Mouse (Mus musculus) lung, embryonic 14.5 days (tissue): ENCODE measurements around the gene Ppp3ca. TPM values are rescaled to one million over a fixed set of nuclear protein-coding genes. Genes with fewer than 3 reads are reported as not detected.

ENCODE experiments used
- ATAC-seq: fragments of 200-750 bp; cut with Nextera tagmentation; 2 replicates; pipeline ENCODE4 v1.8.0; 2017; ENCODE audit warnings: mild to moderate bottlenecking, moderate TSS enrichment, moderate library complexity; ENCODE audit not compliant: insufficient read depth
- DNase-seq: peaks from one replicate; pipeline ENCODE4 v3.0.0-alpha.2; 2015
- H3K27ac ChIP-seq: fragments of 300-500 bp; sonication (generic); 2 replicates; pipeline ENCODE4 v1.5.1; 2014; ENCODE audit warnings: low read depth, mild to moderate bottlenecking, moderate library complexity
- H3K27me3 ChIP-seq: fragments of 300-500 bp; sonication (generic); 2 replicates; pipeline ENCODE4 v1.6.1; 2014; ENCODE audit warnings: low read length, control low read depth; ENCODE audit not compliant: insufficient read depth
- H3K36me3 ChIP-seq: fragments of 300-500 bp; sonication (generic); 2 replicates; pipeline ENCODE4 v1.6.1; 2014; ENCODE audit warnings: control low read depth; ENCODE audit not compliant: insufficient read depth
- H3K4me1 ChIP-seq: fragments of 300-500 bp; sonication (generic); 2 replicates; pipeline ENCODE4 v1.6.1; 2014; ENCODE audit warnings: antibody characterized with exemption, control low read depth; ENCODE audit not compliant: insufficient read depth
- H3K4me2 ChIP-seq: fragments of 300-500 bp; sonication (generic); 2 replicates; pipeline ENCODE4 v1.6.1; 2014; ENCODE audit warnings: mild to moderate bottlenecking
- H3K4me3 ChIP-seq: fragments of 300-500 bp; sonication (generic); 2 replicates; pipeline ENCODE4 v1.5.1; 2014; ENCODE audit warnings: low read depth, low read length
- H3K9ac ChIP-seq: fragments of 300-500 bp; sonication (generic); 2 replicates; pipeline ENCODE4 v1.6.1; 2014
- H3K9me3 ChIP-seq: fragments of 300-500 bp; sonication (generic); 2 replicates; pipeline ENCODE4 v1.6.1; 2016; ENCODE audit warnings: low read depth, low read length, control low read depth
- CTCF ChIP-seq: IDR thresholded peaks from 2 replicates; pipeline ENCODE4 v1.5.1; 2016; ENCODE audit warnings: antibody characterized with exemption, low read depth
- WGBS: fragments of 180-500 bp; shearing (Covaris S2); extraction: QIAGEN DNeasy Blood & Tissue Kit; methylation state at CpG from one replicate; pipeline ENCODE4 v1.1.7; 2014; 5-methylcytosine and 5-hydroxymethylcytosine counted together
- polyA plus RNA-seq: library from polyadenylated mRNA; unstranded; fragments of >200 nt; fragmentation: Nextera tagmentation; extraction: Ambion mirVana; gene quantifications from 2 replicates; pipeline ENCODE4 v1.2.1, GENCODE M21; 2014

Ppp3ca gene
- 68.1 and 74.1 TPM in 2 replicates for polyA plus RNA-seq

- no peaks in the 10 kb centered on the region for H3K27me3 ChIP-seq
- ATAC-seq (no peak; the same call in 1 of the 2 replicates), DNase-seq (no peak)
- H3K36me3 ChIP-seq: no peaks in the 10 kb centered on the region
- peak within 1 kb of the TSS; percentile 91 for H3K27ac ChIP-seq
- H3K4me1 ChIP-seq: 0 out of 2 replicates have a peak, but pooled peaks cover 9% of the 10 kb centered on the region
- no peak for TF ChIP-seq CTCF
- 0% methylated on average over 32 of the region's 43 CpGs for WGBS
- peak within 1 kb of the TSS; percentile 90 for H3K4me3 ChIP-seq
- no peaks in the 10 kb centered on the region for H3K9me3 ChIP-seq
- H3K4me2 ChIP-seq: peak within 1 kb of the TSS; percentile 80
- peak within 1 kb of the TSS; percentile 81 for H3K9ac ChIP-seq
Observed at GRCm38 (mm10) chr3:136670110-136670359, at the start of gene Ppp3ca. TSS of gene Ppp3ca (plus strand) at chr3:136670124.

DNA sequence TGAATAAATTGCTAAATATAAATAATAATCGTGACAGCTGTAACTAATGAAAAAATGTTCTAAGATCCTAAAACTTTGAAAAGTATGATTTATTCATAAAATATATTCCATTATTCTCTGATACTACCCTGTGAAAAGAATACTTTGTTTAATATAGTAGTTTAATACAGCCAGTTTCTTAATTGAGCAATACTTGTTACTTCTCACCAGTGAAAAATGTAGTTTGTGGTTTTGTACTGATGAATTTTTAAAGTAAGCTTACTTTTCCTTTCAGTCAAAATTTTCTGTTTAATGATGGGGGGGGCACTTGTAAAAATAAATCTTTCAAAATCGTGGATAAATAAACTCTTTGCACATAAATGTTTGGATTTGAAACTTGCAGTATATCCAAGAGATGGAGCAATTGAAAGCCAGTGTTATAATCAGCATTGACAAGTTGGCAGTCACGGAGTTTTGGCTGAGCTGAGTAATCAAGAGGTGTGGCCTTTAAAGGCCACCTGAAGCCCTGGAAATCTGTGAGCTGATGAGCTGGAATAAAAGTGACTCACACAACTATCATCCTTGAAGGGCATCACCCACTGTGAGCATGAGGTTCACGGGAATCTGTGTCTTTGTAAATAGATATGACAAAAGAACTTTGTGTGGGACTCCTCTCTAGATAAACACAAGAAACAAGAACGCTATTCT is 29.2 kb upstream of the Ppp3ca start:
- WGBS: 56% methylated on average over 5 of the region's 5 CpGs

GRCm38 (mm10) chr3:136650966-136651365 is 19.0 kb upstream of the Ppp3ca start:
- Histone ChIP-seq H3K4me3 (no peak overlapping the region), H3K27me3 (no peaks in the 10 kb centered on the region), H3K4me1 (no peaks in the 10 kb centered on the region), H3K9me3 (no peaks in the 10 kb centered on the region), H3K4me2 (no peak overlapping the region), H3K9ac (no peak overlapping the region), H3K36me3 (no peaks in the 10 kb centered on the region), H3K27ac (no peak overlapping the region)
- WGBS: 51% methylated on average over 4 of the region's 4 CpGs
- no peak for TF ChIP-seq CTCF
- DNase-seq: no peak
- no peak for ATAC-seq

More for the DNA sequence above, 29.2 kb upstream of the Ppp3ca start:
- no peaks in the 10 kb centered on the region for H3K36me3 ChIP-seq
- DNase-seq: no peak
- no peak for ATAC-seq
- no peak overlapping the region for H3K27ac ChIP-seq
- no peak overlapping the region for H3K4me3 ChIP-seq
- H3K4me1 ChIP-seq: no peaks in the 10 kb centered on the region
- no peaks in the 10 kb centered on the region for H3K9me3 ChIP-seq
- H3K27me3 ChIP-seq: no peaks in the 10 kb centered on the region
- no peak overlapping the region for H3K9ac ChIP-seq
- no peak for TF ChIP-seq CTCF
- no peak overlapping the region for H3K4me2 ChIP-seq

- ATAC-seq (no peak), DNase-seq (no peak)
- Histone ChIP-seq H3K9me3 (no peaks in the 10 kb centered on the region), H3K4me3 (no peak overlapping the region), H3K4me1 (no peaks in the 10 kb centered on the region), H3K27me3 (no peaks in the 10 kb centered on the region), H3K9ac (no peak overlapping the region), H3K27ac (no peak overlapping the region), H3K36me3 (no peaks in the 10 kb centered on the region), H3K4me2 (no peak overlapping the region)
- TF ChIP-seq CTCF: no peak
- 39% methylated on average over 6 of the region's 6 CpGs for WGBS
Observed at GRCm38 (mm10) chr3:136651496-136651895, 18.4 kb upstream of the Ppp3ca start.

DNA sequence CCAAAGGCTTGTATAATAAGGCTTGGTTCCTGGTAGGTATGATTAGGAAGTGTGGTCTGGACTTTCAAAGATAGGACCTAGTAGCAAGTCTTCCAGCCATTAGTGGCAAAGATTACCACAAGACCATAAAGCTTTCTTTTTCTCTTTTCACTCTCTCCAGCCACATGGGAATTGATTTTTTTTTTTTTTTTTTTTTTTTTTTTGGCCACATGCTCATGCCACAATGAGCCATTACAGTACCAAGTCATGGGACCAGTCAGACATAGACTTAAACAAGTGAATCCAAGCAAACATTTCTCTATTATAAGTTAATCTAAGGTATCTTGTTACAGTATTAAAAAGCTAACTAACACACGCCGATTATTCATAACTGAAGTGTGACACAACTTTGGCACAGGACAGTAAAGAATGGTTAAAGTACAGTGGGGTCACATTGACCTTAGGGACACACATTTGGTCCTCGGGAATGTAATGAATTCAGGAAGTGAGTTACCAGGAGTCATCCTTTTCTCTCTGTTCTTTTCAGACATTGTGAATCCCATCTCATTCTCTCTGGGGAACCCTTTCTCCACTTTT is 13.4 kb upstream of the Ppp3ca start:
- ATAC-seq (no peak), DNase-seq (no peak)
- no peaks in the 10 kb centered on the region for H3K27me3 ChIP-seq
- H3K4me1 ChIP-seq: no peaks in the 10 kb centered on the region
- H3K27ac ChIP-seq: no peak overlapping the region
- no peaks in the 10 kb centered on the region for H3K36me3 ChIP-seq
- H3K4me3 ChIP-seq: no peak overlapping the region
- 81% methylated on average over 3 of the region's 3 CpGs for WGBS
- no peaks in the 10 kb centered on the region for H3K9me3 ChIP-seq
- TF ChIP-seq CTCF: no peak
- no peak overlapping the region for H3K4me2 ChIP-seq
- no peak overlapping the region for H3K9ac ChIP-seq

- no peak for TF ChIP-seq CTCF
- H3K4me1 ChIP-seq: no peaks in the 10 kb centered on the region
- H3K9me3 ChIP-seq: peaks cover 1% of the 10 kb centered on the region; the same call in 1 of the 2 replicates
- no peak overlapping the region for H3K9ac ChIP-seq
- 87% methylated on average over 2 of the region's 2 CpGs for WGBS
- no peak for DNase-seq
- no peak overlapping the region for H3K4me2 ChIP-seq
- no peak overlapping the region for H3K4me3 ChIP-seq
- no peak for ATAC-seq
- no peaks in the 10 kb centered on the region for H3K27me3 ChIP-seq
- no peak overlapping the region for H3K27ac ChIP-seq
- H3K36me3 ChIP-seq: no peaks in the 10 kb centered on the region
Observed at GRCm38 (mm10) chr3:136658681-136659080, 11.2 kb upstream of the Ppp3ca start.

GRCm38 (mm10) chr3:136665119-136665518 is 4.8 kb upstream of the Ppp3ca start:
- H3K9me3 ChIP-seq: peaks cover 4% of the 10 kb centered on the region; the same call in 1 of the 2 replicates
- no peaks in the 10 kb centered on the region for H3K27me3 ChIP-seq
- no peak for ATAC-seq
- H3K4me2 ChIP-seq: no peak overlapping the region
- 0 out of 2 replicates have a peak, but pooled peaks cover 6% of the 10 kb centered on the region for H3K4me1 ChIP-seq
- WGBS: 88% methylated on average over 1 of the region's 1 CpGs
- DNase-seq: no peak
- TF ChIP-seq CTCF: no peak
- H3K9ac ChIP-seq: no peak overlapping the region
- H3K36me3 ChIP-seq: no peaks in the 10 kb centered on the region
- no peak overlapping the region for H3K27ac ChIP-seq
- no peak overlapping the region for H3K4me3 ChIP-seq
